Mouse (Mus musculus): ENCODE data around the gene Dysf. TPM values are rescaled to one million over a fixed set of nuclear protein-coding genes. Genes with fewer than 3 reads are reported as not detected.
A peak's percentile ranks its signal among the peaks of the same experiment; 100 is the strongest.

Dysf gene
- total RNA-seq, 2 experiments from 2014 or later, result 3.1 to 3.9 TPM

GRCm38 (mm10) chr6:84155765-84156164 is 147.4 kb downstream of the Dysf start:
- no peak for DNase-seq (ENCODE audit: low spot score in 2 of 2)

- no peak for DNase-seq (ENCODE audit: low spot score in 2 of 2)
Observed at GRCm38 (mm10) chr6:84156481-84157025, 148.2 kb downstream of the Dysf start.

- no peak for DNase-seq (ENCODE audit: low spot score in 2 of 2)
Observed at GRCm38 (mm10) chr6:84159046-84159445, 150.7 kb downstream of the Dysf start.

- no peak for DNase-seq (ENCODE audit: low spot score in 2 of 2)
Observed at GRCm38 (mm10) chr6:84167612-84168011, 159.2 kb downstream of the Dysf start.

- DNase-seq (ENCODE audit: low spot score in 2 of 2), result no peak
Observed at GRCm38 (mm10) chr6:84168571-84168970, 160.2 kb downstream of the Dysf start.

GRCm38 (mm10) chr6:84173626-84174025 is 165.2 kb downstream of the Dysf start:
- no peak for DNase-seq (ENCODE audit: low spot score in 2 of 2)

GRCm38 (mm10) chr6:84178776-84179405 is 170.5 kb downstream of the Dysf start:
- no peak for DNase-seq (ENCODE audit: low spot score in 2 of 2)

GRCm38 (mm10) chr6:84181452-84181851 is 173.1 kb downstream of the Dysf start:
- no peak for DNase-seq (ENCODE audit: low spot score in 2 of 2)

GRCm38 (mm10) chr6:84191656-84192250 is 183.4 kb downstream of the Dysf start:
- DNase-seq (ENCODE audit: low spot score in 2 of 2), result no peak

GRCm38 (mm10) chr6:84196511-84196910 is 188.1 kb downstream of the Dysf start:
- no peak for DNase-seq (ENCODE audit: low spot score in 2 of 2)

GRCm38 (mm10) chr6:84197811-84198213 is 189.4 kb downstream of the Dysf start:
- DNase-seq (ENCODE audit: low spot score in 2 of 2), result no peak

GRCm38 (mm10) chr6:84201721-84202490 is 193.5 kb downstream of the Dysf start:
- no peak for DNase-seq (ENCODE audit: low spot score in 2 of 2)

- no peak for DNase-seq (ENCODE audit: low spot score in 2 of 2)
Observed at GRCm38 (mm10) chr6:84205611-84206010, 197.2 kb downstream of the Dysf start.

- DNase-seq (ENCODE audit: low spot score in 2 of 2), result no peak
Observed at GRCm38 (mm10) chr6:84208589-84208988, 200.2 kb downstream of the Dysf start.

- DNase-seq (ENCODE audit: low spot score in 2 of 2), result peak in 1 of 2 experiments; percentile 49
Observed at GRCm38 (mm10) chr6:84209736-84210434, 201.5 kb downstream of the Dysf start.

GRCm38 (mm10) chr6:84211473-84211872 is 203.1 kb downstream of the Dysf start:
- DNase-seq (ENCODE audit: low spot score in 2 of 2), result no peak

- DNase-seq (ENCODE audit: low spot score in 2 of 2), result no peak
Observed at GRCm38 (mm10) chr6:84213101-84213500, 204.7 kb downstream of the Dysf start.

- DNase-seq (ENCODE audit: low spot score in 2 of 2), result no peak
Observed at GRCm38 (mm10) chr6:84217216-84217933, 209.0 kb downstream of the Dysf start.

- DNase-seq (ENCODE audit: low spot score in 2 of 2), result no peak
Observed at GRCm38 (mm10) chr6:84219119-84219518, 210.7 kb downstream of the Dysf start.

GRCm38 (mm10) chr6:84224861-84225260 is 216.5 kb downstream of the Dysf start:
- DNase-seq (ENCODE audit: low spot score in 2 of 2), result no peak

- peak; percentile 68 to 74 for DNase-seq (ENCODE audit: low spot score in 2 of 2)
Observed at GRCm38 (mm10) chr6:84225587-84225986, 217.2 kb downstream of the Dysf start.
